Mouse (Mus musculus): ENCODE results near the gene Efna2.
A peak's percentile ranks its signal among the peaks of the same experiment; 100 is the strongest.

The Efna2 gene

DNA sequence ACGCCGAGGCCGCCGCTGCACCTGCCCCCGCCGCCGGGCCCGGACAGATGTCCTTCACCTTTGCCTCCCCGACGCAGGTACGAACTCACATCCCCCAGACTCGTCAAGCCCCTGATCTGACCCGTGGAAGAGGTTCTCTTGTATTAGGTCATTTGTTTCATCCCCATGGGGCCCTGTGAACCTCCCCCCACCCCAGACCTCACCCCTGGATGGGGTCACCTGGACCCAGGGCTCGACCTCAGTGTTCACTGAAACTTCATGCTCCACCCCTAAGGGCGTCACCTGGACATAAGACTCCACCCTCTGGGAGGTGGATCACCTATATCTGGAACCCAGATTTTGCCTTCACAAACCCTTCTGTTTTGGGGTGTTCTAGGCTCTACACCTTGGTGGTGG lies 36.8 kb upstream of the Efna2 start:
- no peak for DNase-seq

DNA sequence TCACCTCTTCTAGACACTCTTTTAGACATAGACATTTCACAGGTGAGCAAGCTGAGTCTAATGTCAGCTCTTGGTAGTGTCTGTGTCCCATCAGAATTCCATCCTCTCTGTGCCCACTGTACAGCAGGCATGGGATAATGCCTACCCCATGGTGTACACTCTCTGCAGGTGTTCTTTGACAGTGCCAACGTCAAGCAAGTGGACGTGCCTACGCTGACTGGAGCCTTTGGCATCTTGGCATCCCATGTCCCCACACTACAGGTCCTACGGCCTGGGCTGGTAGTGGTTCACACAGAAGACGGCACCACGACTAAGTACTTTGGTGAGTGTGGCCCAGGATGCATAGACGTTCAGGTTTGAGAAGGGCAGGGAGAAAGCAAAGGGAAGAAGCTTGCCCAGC lies 35.6 kb upstream of the Efna2 start:
- DNase-seq, result no peak

DNA sequence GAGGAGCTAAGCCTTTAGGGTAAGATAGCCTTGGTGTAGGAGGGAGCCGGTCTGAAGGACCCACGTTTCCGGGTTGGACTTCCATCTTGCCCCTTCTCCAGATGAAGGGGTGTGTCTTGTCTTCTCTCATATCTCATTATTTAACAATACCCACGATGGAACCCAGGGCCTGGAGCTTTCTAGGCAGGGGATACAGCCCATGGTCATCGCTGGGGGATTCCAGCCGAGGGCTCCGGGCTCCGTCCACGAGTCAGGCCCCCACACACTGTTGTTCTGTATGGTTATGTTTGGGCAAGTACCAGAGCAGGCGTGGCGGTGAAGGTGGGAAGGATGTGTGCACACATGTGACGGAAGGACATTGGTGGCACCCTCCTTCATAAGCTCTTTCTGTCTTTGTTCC lies 35.1 kb upstream of the Efna2 start:
- no peak for DNase-seq

DNA sequence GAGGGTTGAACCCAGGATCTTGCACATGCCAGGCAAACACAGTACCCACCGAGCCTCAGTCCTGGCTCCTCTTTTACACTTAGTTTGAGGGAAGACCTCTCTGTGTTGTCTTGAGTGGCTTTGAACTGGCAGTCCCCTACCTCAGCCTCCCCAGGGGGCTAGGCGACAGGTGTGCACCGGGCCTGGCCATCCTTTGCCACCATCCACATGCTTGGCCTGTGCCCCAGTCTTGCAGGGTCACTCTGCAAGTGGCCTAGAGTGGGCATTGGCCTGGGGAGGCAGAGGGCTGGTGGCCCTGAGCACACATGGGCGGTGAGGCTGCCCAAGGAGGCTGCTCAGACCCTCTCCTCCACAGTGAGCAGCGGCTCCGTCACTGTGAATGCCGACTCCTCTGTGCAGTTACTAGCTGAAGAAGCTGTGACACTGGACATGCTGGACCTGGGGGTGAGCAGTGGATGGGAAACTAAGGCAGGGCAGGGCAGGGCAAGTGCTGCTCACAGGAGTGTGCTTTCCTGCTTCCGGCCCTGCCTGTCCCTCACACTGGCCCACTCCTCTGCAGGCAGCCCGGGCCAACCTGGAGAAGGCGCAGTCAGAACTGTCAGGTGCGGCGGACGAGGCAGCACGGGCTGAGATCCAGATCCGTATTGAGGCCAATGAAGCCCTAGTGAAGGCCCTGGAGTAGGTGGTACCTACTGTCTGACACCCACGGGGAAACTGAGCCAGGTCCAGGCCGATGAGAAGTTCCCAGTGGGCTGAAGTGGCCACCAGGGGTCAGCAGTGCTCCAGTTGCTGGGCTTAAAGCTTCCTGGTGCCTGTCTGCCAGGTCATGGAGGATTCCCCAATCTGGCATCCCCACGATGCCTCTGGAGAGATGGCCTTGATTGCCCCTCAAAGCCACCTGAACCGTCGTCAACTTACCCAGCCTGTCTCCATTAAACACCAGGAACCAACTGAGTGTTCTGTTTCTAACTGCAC lies 34.1 kb upstream of the Efna2 start:
- no peak for DNase-seq

DNA sequence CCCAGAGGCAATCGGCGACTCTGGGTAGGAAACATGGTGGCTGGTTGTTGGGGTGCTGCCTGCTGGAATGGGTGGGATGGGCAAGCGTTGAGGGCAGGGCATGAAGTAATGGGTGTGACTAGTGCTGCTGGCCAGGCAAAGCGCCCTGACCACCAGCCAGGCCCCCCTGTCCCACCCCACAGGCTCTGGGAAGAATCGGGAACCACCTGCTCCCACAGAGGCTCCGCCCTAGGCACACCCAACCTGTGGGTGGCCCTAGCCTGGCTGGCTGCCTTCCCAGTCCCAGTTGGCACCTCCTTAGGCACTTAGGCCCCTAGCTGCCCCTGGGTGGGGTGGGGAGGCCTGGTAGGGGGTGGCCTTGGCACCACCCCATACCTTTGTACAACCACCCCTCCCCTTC lies 33.4 kb upstream of the Efna2 start:
- DNase-seq, result no peak

DNA sequence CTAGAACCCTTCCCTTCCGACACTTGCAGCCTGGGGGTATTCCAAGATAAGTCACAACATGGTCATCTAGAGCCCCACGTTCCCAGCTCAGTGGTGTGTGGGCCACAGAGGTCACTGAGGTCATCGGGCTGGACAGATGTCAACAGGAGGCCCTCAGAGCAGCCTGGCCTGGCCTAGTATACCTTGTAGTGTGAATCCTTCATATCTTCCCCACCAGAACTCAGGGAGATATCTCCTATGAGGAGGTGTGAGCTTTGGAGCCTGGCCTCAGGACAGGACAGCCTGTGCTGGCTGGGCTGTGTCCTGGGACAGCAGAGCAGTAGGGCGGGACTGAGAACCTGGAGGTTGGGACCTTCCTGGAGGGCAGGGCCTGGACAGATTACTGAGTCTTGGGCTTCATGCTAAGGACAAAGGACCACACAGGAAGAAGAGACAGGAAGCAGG lies 32.7 kb upstream of the Efna2 start:
- no peak for DNase-seq

DNA sequence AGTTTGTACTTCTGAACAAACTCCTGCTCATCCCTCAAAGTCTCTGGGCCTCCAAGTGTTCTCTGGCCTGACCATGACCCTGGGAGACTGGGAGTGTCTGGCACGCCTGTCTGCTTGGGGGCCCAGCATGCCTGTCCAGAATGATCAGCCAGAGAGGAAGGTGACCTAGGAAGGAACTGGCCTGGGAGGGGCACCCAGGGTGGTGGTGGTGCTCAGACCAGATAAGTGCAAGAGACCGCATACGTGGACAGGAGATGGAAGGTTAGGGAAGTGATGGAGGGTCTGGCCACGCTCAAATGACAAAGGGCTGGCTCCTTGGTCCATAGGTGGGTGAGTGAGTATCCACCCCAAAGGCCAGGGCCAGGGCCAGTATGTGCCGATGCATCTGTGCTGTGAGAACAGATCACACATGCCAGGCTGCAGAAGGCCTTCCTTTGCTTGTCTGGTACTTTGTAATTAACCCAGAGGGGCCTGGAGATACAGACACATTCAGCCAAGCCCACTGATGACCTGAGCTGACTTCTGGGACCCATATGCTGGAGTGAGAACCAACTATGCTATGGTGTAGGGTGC lies 32.0 kb upstream of the Efna2 start:
- DNase-seq, result no peak

DNA sequence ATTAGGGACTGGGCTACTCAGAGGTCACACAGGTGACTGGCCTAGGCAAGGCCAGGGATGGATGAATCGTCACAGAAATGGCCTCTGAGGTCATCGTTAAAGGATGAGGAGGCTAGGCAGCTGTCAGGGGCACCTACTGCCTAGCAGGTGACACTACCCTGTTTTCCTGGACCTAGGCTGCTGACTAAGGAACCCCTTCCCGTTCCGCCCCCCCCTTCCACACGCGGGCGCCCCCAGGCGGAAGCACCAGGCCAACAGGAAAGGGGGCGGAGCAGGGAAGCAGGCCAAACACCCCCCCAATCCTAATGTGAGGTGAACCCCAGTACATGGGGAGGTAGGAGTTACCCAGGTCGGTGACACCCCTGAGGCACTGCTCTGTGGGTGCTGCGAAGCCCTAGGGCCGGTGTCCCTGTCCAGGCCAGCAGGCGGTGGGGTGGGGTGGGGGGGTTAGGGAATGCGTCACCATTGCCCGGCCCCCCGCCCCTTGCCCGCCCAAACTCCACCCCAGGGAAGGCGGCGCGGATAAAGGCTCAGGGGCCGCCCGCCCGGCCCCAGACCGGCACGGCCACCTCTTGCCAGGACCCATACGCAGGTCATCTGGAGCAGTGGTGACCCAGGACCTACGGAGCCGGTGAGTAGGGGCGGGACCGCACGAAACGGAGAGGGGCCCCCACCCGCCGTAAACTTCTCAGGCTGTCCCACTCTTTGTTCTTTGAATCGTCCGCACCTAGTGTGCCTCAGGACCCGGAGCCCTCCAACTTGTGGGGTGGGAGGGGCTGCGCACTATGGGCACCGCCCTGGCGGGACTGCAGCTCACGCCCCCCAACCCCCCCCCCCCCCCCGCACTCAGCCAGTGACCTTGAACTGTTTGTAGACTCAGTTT lies 31.3 kb upstream of the Efna2 start, which contains the start of gene Midn:
Gene Midn (plus strand): TSS at position 554 of the 883 bp plus-strand sequence.
- no peak for DNase-seq

DNA sequence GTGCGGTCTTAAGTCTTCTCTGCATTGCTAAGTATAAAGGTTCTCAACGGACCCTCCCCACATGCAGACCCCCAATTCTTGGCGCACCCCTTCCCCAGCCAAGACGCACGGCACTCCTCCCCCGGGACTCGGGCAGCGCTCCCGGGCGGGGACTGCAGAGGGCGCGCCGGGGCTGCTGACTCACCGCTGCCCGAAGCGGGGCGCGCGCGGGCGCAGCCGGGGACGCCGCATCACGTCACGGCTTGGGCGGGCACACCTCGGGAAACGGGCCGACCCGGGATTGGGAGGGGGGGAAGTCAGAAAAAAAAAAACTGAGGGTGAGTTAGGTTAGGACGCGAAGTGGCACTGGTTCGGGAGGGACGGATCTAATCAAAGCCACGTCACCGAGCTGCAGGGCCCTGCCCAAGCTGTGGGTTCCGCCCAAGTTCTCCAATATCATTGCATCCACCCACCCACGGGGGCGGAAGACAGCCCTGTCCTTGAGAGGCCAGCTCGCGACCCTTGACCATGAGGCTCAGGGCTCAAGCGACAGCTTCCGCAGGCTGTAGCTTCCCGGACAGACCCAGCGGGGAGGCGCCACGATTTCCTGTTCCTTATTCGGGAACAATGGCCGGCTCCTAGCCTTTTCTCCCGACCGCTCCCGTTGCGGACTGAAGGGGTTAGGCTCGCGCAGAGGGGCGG lies 30.5 kb upstream of the Efna2 start:
- DNase-seq, result peak; percentile 94

DNA sequence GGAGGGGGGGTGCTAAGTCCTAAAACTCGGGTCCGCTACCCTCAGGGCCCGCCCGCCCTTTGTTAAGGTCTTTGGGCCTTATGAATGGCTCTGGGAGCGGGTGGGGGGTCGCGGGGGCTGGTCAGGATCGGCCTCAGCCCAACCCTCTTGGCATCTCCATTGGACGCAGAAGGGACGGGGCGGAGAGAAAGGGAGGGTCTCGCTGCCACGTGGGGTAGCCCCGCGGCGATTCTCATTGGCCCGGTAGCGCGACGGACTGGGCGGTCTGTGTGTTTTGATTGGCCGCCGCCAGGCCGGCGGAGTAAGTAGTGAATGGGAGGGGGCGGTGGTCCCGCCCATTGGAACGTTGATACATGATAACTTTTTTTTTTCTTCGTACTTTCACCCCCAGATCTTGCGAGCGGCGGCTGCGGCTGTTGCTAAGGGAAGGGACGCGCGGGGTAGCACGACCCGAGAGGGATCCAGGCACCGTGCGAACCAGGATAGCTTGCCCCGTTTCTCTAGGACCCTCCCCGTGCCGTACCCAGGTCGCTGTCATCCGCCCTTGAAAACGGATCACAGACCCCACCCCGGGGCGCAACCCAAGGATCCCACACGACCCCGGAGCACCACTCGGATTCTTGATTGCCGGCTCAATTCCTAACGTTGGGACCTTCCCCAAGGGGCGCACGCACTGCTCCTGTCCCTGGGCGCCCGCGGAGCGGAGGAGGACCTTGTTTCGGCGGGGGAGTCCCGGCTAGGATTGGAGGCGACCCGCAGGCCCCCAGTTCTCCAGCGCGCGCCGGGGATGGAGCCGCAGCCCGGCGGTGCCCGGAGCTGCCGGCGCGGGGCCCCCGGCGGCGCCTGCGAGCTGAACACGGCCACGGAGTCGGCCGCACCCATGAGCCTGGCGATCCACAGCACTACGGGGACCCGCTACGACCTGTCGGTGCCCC lies 29.7 kb upstream of the Efna2 start:
- DNase-seq, result peak; percentile 99

DNA sequence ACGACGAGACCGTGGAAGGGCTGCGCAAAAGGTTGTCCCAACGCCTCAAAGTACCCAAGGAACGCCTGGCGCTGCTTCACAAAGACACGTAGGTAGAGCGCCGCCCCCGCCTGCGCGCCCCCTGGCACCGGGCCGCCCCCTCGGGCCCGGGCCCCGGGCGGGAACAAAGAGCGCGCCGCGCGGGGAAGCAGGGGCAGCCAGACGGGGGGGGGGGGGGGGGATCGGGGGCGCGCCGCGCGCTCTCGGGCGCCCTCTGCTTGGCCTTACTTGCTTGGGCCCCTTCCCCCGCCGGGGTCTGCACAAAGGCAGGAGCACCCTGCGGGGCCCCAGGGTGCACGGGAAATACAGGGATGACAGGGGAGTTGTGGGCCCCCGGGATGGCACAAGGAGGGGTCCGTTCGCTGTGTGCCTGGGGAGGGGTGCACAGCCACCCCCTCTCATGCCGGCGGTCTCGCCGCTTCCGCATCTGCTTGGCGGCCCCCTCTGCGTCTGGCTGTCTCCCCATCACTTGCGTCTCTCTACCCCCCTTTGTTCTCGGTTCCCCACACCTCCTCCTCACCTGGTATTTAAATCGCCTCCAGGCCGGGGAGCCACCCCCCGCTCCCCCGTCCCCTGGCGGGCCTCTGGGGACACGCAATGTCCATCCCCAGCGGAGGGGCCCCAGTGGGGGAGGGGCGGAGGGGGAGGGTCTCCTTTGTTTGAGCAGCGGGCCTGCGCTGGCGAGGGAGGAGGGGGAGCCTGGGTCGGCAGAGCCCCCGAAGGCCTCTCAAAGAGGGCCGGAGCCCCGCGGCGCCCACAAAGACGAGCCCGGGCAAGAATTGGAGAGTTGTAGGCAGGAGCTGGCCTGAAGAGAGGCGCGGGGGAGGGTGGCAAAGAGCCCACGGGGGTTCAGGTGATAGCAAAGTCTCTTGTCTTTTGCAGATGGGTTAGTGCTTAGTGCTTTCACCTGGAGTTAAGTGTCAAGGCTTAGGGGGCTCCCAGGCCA lies 28.8 kb upstream of the Efna2 start:
- DNase-seq, result no peak

DNA sequence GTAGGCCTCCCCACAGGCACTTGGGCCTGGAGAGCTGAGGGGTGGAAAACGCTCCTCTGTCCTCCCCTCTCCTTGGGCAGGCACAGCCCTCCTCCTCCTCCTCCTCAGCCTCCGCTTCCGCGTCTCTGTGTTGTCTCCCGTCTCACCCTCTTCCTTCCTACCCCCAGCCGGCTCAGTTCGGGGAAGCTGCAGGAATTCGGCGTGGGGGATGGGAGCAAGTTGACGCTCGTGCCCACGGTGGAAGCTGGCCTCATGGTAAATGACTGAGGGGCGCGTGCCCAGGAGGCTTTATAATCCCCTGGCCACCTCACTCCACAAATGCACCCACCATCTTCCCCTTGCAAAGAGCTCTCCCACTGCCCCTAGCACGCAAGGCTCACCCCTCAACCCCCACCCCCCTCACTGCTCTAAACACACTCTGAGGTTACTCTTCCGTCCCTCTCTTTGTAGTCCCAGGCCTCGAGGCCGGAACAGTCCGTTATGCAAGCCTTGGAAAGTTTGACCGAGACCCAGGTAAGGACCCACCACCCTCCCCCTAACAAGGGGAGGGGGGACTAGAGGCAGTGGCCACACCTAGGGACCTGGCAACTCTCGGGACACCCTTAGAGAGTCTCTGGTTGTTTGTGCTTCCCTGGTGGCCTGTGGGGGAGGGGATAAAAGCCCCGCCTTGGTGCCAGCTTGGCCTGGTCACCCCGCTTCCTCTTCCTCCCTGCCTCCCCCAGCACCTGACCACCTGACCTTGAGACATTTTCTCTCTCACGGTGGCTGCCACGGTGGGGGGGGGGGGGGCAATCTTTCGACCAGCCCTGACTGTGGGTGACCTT lies 27.9 kb upstream of the Efna2 start:
- no peak for DNase-seq

DNA sequence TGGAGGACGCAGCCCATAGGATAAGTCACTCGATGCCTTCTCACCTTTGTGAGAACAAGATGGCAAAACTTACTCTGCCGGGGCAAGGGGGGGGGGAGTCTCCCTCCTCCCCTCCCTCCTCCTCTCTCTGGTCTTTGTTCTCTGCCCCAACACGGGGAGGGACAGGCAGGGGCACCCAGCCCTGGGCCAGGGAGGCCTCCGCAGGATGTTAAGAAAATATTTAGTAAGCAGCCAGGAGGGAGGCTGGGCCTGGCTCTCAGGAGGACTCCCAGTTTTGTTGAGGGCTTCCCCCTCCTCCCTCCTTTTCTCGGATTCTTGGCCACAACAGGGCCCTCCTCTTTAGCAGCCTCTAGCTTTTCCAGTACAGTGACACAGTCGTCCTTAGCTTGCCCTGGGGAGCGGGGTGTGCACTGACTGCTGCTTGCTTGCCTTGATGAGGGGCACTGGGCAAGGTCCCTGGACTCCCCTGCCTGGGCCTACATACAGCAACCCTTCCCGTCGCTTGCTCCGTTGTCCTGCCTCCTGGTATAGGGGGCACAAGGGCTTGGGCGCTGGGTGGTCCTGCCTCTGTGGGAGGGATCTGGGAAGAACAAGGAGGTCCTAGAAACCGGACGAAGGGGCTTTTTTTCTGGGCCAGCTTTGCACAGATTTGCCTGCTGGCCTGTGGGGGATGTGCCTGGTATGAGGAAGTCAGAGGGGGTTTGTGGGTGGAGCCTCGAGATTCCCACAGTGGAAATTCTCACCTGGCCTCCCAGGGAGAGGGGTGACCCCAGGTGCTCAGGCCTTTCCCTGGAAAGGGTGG lies 27.0 kb upstream of the Efna2 start:
- DNase-seq, result no peak

DNA sequence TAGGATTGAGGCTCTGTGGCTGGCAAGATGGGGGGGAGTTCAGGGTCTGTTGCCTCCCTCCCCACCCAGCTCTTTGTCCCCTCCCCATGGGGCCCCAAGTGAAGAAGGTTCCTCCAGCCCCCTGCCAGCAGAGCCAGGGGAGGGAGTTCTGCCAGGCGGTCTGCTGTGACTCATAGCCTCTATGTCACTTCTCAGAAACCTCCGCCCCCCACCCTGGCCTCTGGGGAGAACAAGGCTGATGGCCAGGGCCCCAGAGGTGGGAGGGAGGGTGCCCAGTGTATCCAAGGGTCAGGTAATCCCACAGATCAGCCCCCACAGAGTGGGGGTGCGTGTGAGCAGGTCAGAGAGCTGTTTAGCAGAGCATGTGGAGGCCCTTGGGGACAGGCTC lies 26.4 kb upstream of the Efna2 start:
- DNase-seq, result no peak

DNA sequence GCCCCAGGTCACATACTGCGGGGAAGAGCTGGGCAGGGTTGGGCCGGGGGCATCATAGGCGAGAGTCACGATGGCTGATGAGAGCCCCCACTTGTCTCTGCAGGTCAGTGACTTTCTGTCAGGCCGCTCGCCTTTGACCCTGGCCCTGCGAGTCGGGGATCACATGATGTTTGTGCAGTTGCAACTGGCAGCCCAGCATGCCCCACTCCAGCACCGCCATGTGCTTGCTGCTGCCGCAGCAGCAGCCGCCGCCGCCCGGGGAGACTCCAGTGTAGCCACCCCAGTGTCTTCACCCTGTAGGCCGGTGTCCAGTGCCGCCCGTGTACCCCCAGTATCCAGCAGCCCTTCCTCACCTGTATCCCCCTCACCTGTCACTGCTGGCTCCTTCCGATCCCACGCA lies 25.6 kb upstream of the Efna2 start:
- no peak for DNase-seq

DNA sequence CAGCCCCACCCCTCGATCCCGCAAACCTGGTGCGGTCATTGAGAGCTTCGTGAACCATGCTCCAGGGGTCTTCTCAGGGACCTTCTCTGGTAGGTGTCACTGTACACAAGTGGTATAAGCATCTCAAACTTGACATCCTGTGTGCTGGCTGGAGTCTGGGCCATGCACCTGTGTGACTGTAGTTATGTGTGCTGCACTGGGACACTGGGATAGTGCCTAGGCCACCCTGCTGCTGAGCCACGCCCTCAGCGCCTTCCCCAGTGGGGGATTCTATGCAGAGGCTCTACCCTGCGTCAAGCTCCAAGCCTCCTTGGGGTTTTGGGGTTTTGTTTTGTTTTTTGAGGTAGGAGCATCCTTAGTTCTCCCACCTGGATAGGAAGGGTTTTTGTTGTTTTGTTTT lies 24.9 kb upstream of the Efna2 start:
- DNase-seq, result no peak

DNA sequence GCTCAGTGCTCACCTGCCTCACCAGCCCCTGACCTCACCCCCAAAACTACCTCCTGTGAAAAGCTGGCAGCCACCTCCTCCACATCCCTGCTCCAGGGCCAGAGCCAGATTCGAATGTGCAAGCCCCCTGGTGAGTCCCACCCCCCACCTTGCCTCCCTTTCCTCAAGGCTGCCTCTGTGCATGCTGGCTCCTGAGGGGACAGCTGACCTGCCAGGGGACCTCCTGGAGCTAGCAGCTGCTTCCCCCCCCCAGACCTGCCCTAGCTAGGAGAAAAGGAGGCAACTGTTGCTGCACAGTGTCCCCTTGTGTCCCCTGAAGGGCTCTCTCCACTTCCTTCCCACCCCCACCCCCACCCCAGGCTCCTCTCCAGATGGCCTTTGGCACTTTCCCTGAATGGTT lies 24.0 kb upstream of the Efna2 start:
- no peak for DNase-seq

DNA sequence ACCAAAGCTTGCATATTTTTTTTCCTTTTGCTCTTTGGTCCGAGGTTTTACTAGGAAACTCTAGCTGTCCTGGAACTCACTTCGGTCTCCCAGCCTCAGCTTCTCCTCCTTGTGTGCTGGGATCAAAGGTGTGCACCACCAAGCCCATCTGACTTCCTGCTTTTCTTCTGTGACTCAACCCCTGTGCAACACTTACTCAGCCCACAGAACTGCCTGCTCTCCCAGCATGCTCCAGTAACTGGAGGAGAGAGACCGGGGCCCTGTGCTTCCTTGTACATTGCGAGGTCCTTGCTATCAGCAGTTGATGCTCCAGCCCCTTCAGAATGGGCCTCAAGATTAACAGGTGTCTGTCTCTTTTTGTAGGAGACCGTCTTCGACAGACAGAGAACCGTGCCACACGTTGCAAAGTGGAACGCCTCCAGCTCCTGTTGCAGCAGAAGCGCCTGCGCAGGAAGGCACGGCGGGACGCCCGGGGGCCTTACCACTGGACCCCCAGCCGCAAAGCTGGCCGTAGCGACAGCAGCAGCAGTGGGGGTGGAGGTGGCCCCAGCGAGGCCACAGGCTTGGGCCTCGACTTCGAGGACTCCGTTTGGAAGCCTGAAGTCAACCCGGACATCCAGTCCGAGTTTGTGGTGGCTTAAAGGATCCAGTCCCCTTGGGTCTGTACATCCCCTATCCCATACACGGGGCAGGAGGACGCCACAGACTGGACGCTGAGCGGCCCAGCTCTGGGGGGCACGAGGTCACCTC lies 23.1 kb upstream of the Efna2 start:
- no peak for DNase-seq
